Comparison of ENCODE assay signal across 9 mouse cellular contexts in genomic region chr15:10623571-10624227, GRCm38 (mm10).
DNase-seq lines count a peak whose midpoint lies in the region; ATAC-seq lines count a peak whose summit lies in the region.
"Had no signal": no experiment of that assay in that cellular context is flagged by ENCODE, and none has a peak within 500 bp of the region (broad histone marks: within the 10 kb centered on the region; RNA-seq: fewer than 3 reads in every experiment).

No protein-coding gene starts in this region.

- DNase-seq in forebrain, embryonic 10.5 days (ENCODE audit: extremely low spot score, low spot score): no peak
- DNase-seq in ovary, adult 18-20 months (ENCODE audit: low spot score): peak; percentile 19
- DNase-seq in ovary, postnatal 14 days (ENCODE audit: low spot score): no peak
- DNase-seq in limb, embryonic 10.5 days (ENCODE audit: low spot score): no peak
- DNase-seq in retina, postnatal 1 day: peak; percentile 36
- DNase-seq in right cerebral cortex, postnatal 36 days (ENCODE audit: low spot score in 2 of 2): no peak
- no peak for DNase-seq in thymus, postnatal 10 days (ENCODE audit: low spot score in 2 of 2)

- no peaks in the 10 kb centered on the region for H3K27me3 ChIP-seq in forebrain, embryonic 10.5 days (ENCODE audit: poor library complexity, severe bottlenecking)
- H3K27me3 ChIP-seq in forebrain, embryonic 12.5 days: no peaks in the 10 kb centered on the region
- H3K27me3 ChIP-seq in limb, embryonic 10.5 days (ENCODE audit: low read depth, poor library complexity, severe bottlenecking): no peaks in the 10 kb centered on the region
- H3K27me3 ChIP-seq: limb, embryonic 13.5 days had no signal

- ATAC-seq in forebrain, embryonic 12.5 days (ENCODE audit: low FRiP score): no peak

- peaks cover 3% of the 10 kb centered on the region for H3K9me3 ChIP-seq in forebrain, embryonic 10.5 days
- H3K9me3 ChIP-seq in forebrain, embryonic 12.5 days: no peaks in the 10 kb centered on the region
- no peaks in the 10 kb centered on the region for H3K9me3 ChIP-seq in limb, embryonic 10.5 days (replicated peaks)

- H3K9ac ChIP-seq in forebrain, embryonic 12.5 days: no peak overlapping the region
- H3K9ac ChIP-seq: limb, embryonic 13.5 days had no signal

- H3K4me3 ChIP-seq in forebrain, embryonic 10.5 days: no peak overlapping the region
- H3K4me3 ChIP-seq in forebrain, embryonic 12.5 days (replicated peaks): no peak overlapping the region
- H3K4me3 ChIP-seq in limb, embryonic 10.5 days: no peak overlapping the region
- H3K4me3 ChIP-seq: limb, embryonic 13.5 days had no signal

- WGBS in forebrain, embryonic 10.5 days: 69% methylated on average over 10 of the region's 10 CpGs
- 68% methylated on average over 10 of the region's 10 CpGs for WGBS in forebrain, embryonic 12.5 days
- 35% methylated on average over 10 of the region's 10 CpGs for WGBS in limb, embryonic 10.5 days

- no peak overlapping the region for H3K4me2 ChIP-seq in forebrain, embryonic 12.5 days
- H3K4me2 ChIP-seq: limb, embryonic 13.5 days had no signal

- peaks cover 37% of the 10 kb centered on the region for H3K36me3 ChIP-seq in forebrain, embryonic 10.5 days (replicated peaks)
- H3K36me3 ChIP-seq in forebrain, embryonic 12.5 days (replicated peaks): peaks cover 6% of the 10 kb centered on the region
- H3K36me3 ChIP-seq in limb, embryonic 10.5 days: peaks cover 42% of the 10 kb centered on the region

- H3K4me1 ChIP-seq in forebrain, embryonic 10.5 days: peaks cover 48% of the 10 kb centered on the region
- peaks cover 12% of the 10 kb centered on the region for H3K4me1 ChIP-seq in forebrain, embryonic 12.5 days
- peaks cover 65% of the 10 kb centered on the region for H3K4me1 ChIP-seq in limb, embryonic 10.5 days

- H3K27ac ChIP-seq in forebrain, embryonic 10.5 days: 0 out of 2 replicates have a peak overlapping the region, but pooled peaks have one; percentile 20
- H3K27ac ChIP-seq in forebrain, embryonic 12.5 days: no peak overlapping the region
- H3K27ac ChIP-seq in limb, embryonic 10.5 days: peak overlapping the region; percentile 39
- H3K27ac ChIP-seq: limb, embryonic 13.5 days had no signal

Comparison
In these comparisons a context has a peak if more than half of its experiments do, and no peak if none do; other contexts are left out.
1. DNase-seq: peak in ovary, adult 18-20 months (single experiment) and retina, postnatal 1 day (single experiment); none in forebrain, embryonic 10.5 days (single experiment), ovary, postnatal 14 days (single experiment), limb, embryonic 10.5 days (single experiment), right cerebral cortex, postnatal 36 days (0 of 2) and thymus, postnatal 10 days (0 of 2).